Mouse (Mus musculus): ENCODE results near the gene Nrg3. TPM values are rescaled to one million over a fixed set of nuclear protein-coding genes. Genes with fewer than 3 reads are reported as not detected.

Gene Nrg3
- not detected in 2 replicates for polyA plus RNA-seq (2012)

- TF ChIP-seq GATA1 (IDR thresholded peaks at IDR 0.05; ENCODE audit: low read length), result no peak
Measured at GRCm38 (mm10) chr14:39472790-39473761, at the start of gene Nrg3. TSS of gene Nrg3 (minus strand) at chr14:39473088.

DNA sequence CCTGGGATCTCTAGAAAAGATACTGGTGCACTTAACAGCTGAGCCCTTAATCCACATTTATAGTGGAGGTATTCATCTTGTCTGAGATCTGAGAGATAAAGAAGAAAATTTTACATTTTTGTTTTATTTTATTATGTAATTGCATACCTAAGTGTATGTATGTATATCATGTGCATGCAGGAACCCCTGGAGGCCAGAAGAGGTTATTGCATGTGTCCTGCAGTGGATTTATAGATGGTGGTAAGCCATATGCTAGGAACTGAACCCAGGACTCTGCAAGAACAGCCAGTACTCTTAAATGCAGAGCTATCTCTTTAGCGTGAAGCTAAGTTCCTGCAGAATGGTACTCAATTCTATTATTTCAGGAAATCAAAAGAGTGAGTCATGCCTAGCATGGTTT, 36.1 kb upstream of the Nrg3 start:
- TF ChIP-seq GATA1 (IDR thresholded peaks at IDR 0.05; ENCODE audit: low read length), result no peak

DNA sequence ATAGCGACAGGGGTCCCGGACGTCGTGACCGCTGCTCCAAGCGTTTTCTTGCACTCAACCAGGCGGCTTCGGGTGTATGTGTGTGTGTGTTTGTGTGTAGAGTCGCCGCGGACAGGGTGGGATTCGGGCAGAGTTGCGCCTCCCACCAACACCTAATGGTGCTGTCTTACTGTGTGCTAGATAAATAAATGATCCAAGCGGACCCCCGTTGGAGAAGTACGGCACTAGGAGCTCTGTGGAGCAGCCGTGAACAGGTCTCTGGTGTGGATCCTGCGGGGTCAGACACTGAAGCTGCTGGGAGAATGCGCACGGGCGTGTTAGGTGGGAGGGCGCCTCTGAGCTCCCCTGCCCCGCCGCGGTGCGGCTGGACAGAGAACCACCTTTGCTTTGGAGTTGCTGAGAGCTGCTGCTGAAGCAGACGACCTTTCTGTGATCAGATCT, 903 bp upstream of the Nrg3 start:
- no peak for TF ChIP-seq GATA1 (IDR thresholded peaks at IDR 0.05; ENCODE audit: low read length)

DNA sequence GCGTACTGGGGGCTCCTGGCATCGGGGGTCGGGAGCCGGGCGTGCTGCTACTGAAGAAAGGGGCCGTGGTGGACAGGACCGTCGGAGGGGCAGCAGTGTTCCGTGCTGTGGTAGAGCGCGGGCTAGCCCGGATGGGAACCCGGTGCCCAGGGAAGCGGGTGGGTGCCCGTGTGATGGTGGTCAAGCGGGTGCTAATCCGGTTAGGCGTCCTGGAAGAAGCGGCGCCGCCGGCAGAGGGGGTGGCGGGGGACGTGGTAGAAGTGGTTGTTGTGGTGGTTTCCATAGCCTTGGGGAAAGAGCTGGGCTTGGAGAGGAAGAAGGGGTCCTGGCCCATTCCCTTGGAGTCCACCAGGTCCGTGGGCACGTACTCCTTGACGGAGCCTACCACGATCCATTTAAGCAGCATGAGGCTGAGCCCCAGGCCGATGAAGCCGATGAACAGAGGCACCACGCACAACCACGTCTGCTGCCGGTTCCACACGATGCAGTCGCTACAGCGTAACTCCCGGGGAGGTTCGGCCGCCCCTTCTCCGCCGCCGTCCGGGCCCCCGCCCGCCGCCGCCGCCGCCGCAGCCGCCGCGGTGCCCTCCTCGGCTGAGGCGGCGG, 639 bp downstream of the Nrg3 start:
- no peak for TF ChIP-seq GATA1 (IDR thresholded peaks at IDR 0.05; ENCODE audit: low read length)

GRCm38 (mm10) chr14:39471236-39471981, 1.5 kb downstream of the Nrg3 start:
- TF ChIP-seq GATA1 (IDR thresholded peaks at IDR 0.05; ENCODE audit: low read length), result no peak

GRCm38 (mm10) chr14:39445501-39445900, 27.4 kb downstream of the Nrg3 start:
- TF ChIP-seq GATA1 (IDR thresholded peaks at IDR 0.05; ENCODE audit: low read length), result no peak

GRCm38 (mm10) chr14:39428503-39428902, 44.4 kb downstream of the Nrg3 start:
- TF ChIP-seq GATA1 (IDR thresholded peaks at IDR 0.05; ENCODE audit: low read length), result peak; percentile 55

DNA sequence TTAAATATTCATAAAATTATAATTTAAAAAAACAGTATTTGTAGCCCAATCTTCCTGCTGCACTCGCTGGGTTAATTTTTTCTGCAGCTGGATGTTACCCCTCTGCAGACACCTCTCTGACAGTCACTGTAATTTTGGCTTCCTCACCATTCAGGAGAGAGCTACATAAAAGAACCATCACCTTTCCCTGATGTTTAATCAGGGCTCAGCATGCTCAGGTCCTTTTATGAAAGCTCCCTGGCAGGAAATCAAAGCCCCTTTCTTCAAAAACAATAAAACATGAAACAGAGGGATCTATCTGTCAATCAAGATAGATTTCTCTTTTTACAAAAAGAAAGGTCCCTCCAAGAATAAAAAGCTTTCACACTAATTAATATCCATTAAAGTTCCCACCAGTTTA, 51.0 kb downstream of the Nrg3 start:
- TF ChIP-seq GATA1 (IDR thresholded peaks at IDR 0.05; ENCODE audit: low read length), result no peak

- no peak for TF ChIP-seq GATA1 (IDR thresholded peaks at IDR 0.05; ENCODE audit: low read length)
Measured at GRCm38 (mm10) chr14:39413270-39413669, 59.6 kb downstream of the Nrg3 start.

DNA sequence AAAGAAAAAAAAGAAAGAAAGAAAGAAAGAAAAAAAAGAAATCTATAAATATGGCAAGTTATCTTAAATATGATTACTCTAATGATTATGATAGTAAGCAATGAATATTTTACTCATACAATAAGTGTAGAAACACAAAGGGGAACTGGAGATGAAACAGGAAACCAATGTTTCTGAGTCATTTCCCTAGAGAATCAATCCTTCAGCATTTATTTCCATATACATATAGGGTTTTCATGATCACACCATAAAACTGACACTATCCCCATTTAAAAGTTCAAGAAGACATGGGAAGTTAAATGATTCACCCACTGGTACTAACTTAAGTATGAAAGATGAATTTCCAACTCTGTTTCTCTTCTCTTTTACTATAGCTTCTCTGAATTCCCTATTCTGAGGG, 86.0 kb downstream of the Nrg3 start:
- no peak for TF ChIP-seq GATA1 (IDR thresholded peaks at IDR 0.05; ENCODE audit: low read length)

DNA sequence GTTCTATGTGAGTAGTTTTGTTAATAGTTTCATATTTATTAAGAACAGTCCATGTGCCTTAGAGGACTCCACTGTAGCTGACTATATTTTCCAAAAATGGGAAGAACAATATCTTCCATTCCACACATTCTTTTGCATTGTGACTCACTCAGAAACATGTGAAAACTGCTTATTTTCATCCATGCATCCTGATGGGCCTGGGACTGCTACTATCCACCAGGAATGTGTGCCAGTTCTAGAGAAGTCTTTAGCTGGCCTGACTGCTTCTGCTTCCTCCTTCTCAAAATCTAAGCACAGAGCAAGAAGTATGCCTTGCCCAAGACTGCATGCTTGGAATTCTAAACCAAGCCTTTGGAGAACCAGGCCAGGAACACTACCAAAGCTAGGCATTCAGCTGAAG, 91.6 kb downstream of the Nrg3 start:
- TF ChIP-seq GATA1 (IDR thresholded peaks at IDR 0.05; ENCODE audit: low read length), result no peak

DNA sequence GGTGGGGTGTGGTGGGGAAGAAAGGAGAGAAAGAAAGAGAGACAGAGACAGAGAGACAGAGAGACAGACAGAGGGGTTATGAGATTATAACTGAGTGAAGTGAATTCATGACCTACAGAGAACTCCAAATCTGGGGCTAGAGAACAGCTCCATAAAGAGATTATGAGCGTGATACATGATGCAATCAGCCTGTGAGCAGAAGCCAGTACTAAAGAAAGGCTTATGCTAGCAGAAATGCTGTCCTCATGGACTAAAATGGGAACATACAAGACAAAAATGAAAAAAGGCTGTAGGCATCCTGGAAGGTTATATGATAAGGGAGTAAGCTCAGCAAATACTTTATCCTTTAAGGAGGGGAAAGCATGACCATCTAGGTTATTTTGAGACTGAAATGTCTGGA, 99.7 kb downstream of the Nrg3 start:
- no peak for TF ChIP-seq GATA1 (IDR thresholded peaks at IDR 0.05; ENCODE audit: low read length)

- TF ChIP-seq GATA1 (IDR thresholded peaks at IDR 0.05; ENCODE audit: low read length), result no peak
Measured at GRCm38 (mm10) chr14:39356251-39356650, 116.6 kb downstream of the Nrg3 start.

DNA sequence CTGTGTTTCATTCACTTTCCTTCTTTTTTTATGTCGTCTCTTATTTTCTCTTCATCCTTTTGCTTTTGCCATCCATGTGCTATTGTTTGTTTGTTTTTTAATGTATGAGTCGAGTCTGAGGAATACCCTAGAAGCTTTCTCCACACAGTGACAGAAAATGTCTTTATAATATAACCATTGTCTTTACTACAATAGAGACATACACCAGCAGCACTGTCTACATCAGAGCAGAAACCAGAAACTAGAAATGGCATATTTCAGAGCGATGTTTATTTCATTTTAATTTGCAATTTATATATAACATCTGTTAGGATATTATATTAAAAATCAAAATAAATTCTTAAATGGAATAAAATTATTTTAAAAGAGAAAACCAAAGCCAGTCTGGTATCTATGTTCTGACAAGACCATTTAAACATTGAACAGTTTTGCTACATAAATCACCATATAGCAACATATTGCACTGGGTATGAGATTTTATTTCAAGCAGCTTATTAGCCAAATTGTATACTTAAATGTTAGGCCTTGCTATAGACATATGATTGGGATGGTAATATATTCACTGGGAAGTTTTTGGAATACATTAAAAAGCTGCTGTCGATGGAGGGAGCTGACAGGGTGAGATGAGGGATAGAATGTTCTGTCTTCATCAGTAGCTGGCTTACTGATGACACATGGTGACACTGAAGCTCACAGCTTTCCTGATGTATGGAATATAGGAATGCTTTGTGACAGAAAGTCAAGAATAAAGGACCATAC, 120.7 kb downstream of the Nrg3 start:
- TF ChIP-seq GATA1 (IDR thresholded peaks at IDR 0.05; ENCODE audit: low read length), result no peak

DNA sequence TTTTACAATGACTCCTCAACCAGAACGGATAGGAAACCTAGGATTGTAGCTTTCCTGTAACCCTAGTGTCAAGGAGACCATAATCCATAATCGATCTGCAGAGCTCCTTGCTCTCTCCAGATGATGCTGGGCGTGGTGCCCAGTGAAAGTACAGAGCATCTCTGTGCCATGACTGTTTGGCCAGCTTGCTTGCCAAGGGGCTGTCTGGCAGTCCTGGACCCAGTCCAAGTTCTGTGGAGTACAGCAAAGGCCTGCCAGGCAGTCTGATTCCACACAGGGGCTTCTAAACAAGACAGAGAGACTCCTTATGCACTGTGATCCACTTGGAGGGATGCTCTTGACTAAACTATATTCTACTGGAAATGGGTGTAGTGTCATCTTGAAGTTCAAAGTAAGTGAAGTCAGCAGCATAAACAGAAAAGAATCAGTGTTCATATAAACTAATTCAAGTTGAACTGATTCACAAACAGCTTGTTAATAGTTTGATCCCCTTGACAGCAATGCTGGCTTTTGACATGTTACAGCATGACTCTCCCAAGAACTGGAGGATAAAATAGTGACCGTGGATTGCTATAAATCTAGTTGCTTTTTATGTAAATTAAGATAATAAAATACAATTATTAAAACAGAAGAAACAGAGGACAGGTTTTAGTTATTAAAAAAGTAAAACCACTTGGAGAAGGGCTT, 155.3 kb downstream of the Nrg3 start:
- no peak for TF ChIP-seq GATA1 (IDR thresholded peaks at IDR 0.05; ENCODE audit: low read length)

Measured in G1E-ER4 (cell line).